Mouse (Mus musculus) megakaryocyte, embryonic 14.5 days (primary cell): Measurements from ENCODE around the gene Egfl6.

ENCODE experiments used
- FLI1 ChIP-seq: IDR thresholded peaks from 2 replicates; pipeline ENCODE4 v1.6.1; 2012; ENCODE audit warnings: low read length, inconsistent platforms, mixed read lengths
- GATA1 ChIP-seq: IDR thresholded peaks from 3 replicates; pipeline ENCODE4 v1.6.1; 2012; ENCODE audit warnings: mixed read lengths, low read length, inconsistent platforms, borderline replicate concordance

GRCm38 (mm10) chrX:166495052-166495451 is 90.5 kb downstream of the Egfl6 start:
- TF ChIP-seq GATA1: no peak
- TF ChIP-seq FLI1: no peak
